Mouse (Mus musculus): Measurements from ENCODE around the gene Tesmin. TPM values are rescaled to one million over a fixed set of nuclear protein-coding genes. Genes with fewer than 3 reads are reported as not detected.

Gene Tesmin
- total RNA-seq, 2 experiments from 2014 or later: not detected

DNA sequence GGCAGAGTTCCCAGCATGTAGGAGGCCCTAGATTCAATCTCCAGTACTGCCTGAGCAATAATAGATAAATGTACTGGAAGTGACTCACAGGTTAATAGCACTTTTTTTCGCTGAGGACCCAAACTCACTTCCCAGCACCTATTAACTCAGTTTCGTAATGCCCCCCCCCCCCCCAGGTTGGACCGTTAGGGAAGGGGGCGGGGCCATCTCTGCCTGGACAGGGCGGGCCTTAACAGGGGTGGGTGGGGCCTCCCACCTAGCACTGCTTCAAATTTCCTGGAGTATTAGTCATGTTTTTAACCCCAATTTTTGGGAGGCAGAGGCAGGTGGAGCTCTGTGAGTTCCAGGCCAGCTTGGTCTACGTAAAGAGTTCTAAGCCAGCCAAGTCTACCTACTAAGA lies 596 bp upstream of the Tesmin start:
- no peak for ATAC-seq (replicated peaks; ENCODE audit: low FRiP score, poor library complexity, severe bottlenecking)

DNA sequence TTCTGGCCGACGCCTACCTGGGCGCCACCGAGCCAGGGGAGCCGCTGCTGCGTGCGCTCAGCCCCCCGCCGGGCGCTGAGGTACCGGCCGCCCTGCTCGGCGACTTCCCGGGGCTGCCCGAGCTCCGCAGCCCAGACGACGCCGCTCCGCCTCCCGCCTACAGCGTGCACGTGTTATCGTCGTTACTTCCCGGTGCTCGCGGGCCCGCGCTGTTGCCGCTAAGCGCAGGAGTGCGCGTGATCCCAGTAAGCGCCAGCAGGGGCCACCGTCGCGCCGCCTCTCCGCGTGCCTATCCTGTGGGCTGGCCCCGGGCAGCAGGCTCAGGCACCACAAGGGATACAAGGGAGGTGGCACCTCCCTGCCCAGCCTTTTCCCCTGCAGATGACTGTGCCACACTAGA lies 432 bp downstream of the Tesmin start:
- ATAC-seq (replicated peaks; ENCODE audit: low FRiP score, poor library complexity, severe bottlenecking): peak; percentile 94

DNA sequence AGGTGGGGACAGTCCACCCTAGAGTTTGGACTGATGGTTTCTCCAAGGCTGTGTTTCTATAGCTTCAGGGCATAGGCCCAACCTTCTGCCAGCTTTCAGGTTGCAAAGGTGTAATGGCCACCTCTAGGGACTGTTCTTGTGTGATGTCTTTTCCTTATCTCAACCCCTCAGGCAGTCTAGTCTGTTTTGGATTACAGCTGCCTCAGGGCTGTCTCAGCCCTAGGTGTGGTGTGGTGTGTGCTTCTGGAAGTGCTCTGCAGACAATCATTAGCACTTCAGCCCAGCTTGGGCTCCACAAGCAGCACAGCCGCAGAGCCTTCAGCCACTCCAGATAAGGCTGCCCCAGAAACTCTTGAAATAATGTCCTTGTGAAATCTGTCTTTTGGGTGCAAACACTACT lies 3.7 kb downstream of the Tesmin start:
- ATAC-seq (replicated peaks; ENCODE audit: low FRiP score, poor library complexity, severe bottlenecking): no peak

DNA sequence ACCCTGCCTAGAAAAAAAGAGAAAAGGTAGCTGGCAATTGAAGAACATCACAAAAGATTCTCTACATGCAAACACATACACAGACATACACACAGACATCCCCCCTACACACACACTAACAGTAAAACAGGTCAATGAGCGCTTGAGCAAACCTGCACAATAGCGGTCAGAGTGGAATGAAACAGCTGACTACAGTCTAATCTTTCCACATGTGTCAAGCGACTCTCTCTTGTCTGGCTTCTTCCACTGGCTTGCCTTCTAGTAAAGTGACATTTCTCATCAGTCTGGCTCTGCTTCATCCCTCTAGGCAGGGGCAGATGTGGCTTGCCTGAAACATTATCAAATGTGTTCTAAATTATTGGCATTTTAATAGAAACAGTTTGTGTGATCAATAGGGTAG lies 5.6 kb downstream of the Tesmin start:
- no peak for ATAC-seq (replicated peaks; ENCODE audit: low FRiP score, poor library complexity, severe bottlenecking)

DNA sequence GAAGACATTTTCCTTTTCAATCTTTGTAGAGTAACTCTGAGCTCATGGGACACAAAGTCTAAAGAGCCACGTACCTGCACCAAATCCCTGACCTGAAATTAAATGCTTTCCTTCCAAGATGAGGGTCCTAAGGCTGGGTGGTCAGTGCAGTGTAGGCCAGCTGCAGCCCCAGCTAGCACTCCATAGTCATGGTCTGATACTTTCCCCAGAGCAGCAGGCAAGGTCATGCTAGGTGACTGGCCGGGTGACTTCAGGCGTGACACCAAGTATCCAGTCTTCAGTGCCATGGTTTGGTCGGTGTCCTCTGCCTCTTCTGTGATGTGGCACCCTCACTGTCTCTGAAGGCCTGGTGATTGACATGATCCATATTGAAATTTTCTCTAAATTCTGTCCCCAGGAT lies 11.4 kb downstream of the Tesmin start:
- no peak for ATAC-seq (replicated peaks; ENCODE audit: low FRiP score, poor library complexity, severe bottlenecking)

DNA sequence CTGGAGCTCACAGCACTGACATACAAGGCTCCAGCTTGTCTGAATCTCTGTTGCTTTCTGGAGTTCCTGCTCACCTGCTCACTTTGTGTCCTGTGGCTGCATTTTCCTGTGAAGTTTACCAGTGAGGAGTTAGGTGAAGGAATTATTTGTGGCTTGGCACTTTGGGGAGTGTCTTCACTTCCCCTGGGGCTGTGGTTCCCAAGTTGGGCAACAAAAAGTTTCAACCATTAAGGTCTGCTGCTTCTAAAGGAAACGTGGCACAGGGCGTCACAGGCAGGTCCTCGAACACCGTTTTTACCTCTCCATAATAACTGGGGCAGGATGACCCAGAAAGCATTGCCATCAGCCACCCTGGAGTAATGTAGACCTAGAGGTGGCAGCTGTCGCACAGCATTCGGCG lies 12.8 kb downstream of the Tesmin start:
- ATAC-seq (replicated peaks; ENCODE audit: low FRiP score, poor library complexity, severe bottlenecking): no peak

DNA sequence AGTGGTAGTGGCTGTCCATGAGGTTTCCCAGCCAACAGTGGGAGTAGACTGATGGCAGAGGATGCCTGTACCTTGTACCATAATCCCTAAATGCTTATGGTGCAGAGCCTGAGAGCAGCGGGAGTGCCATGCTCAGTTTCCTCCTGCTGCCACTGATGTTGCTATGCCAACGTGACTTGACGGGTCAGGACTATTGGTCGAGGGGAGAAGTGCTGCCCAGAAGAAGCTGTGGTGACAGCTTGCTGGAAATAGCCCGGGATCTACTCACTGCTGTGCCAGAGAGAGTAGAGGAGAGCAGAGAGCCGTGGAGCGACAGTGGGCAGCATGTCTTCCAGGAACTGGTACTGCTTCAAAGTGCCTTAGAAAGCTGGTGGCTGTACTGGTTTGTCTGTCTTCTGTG lies 13.3 kb downstream of the Tesmin start:
- ATAC-seq (replicated peaks; ENCODE audit: low FRiP score, poor library complexity, severe bottlenecking): no peak

DNA sequence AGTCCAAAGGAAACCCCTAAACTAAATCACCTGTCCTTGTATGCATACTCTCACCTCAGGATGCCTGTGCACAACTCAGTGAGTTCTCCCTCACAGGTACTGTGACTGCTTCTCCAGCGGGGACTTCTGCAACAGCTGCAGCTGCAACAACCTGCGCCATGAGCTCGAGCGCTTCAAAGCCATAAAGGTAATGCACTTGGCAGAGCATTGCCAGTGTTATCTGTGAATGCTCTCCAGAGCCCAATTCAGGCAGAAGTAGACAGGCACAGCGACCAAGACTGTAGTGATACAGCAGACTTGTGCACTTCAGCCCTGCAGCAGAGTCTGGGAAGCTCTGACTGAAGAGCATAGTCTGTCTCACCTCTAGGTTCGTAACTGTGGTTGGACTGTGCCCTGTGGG lies 13.7 kb downstream of the Tesmin start:
- no peak for ATAC-seq (replicated peaks; ENCODE audit: low FRiP score, poor library complexity, severe bottlenecking)

DNA sequence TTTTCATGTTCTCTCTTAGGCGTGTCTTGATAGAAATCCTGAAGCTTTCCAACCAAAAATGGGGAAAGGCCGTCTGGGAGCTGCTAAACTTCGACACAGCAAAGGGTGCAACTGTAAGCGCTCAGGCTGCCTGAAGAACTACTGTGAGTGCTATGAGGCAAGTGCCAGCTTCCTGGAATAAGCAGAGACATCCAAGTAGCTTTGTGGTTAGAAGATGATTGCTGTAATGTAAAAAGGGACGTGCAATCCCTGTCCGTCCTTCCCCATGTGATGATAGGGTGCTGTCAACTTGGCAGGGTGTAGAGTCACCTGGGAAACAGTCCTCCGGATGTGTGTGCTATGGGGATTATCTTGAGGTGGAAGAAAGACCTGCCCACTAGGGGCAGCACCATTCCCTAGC lies 15.4 kb downstream of the Tesmin start:
- no peak for ATAC-seq (replicated peaks; ENCODE audit: low FRiP score, poor library complexity, severe bottlenecking)

DNA sequence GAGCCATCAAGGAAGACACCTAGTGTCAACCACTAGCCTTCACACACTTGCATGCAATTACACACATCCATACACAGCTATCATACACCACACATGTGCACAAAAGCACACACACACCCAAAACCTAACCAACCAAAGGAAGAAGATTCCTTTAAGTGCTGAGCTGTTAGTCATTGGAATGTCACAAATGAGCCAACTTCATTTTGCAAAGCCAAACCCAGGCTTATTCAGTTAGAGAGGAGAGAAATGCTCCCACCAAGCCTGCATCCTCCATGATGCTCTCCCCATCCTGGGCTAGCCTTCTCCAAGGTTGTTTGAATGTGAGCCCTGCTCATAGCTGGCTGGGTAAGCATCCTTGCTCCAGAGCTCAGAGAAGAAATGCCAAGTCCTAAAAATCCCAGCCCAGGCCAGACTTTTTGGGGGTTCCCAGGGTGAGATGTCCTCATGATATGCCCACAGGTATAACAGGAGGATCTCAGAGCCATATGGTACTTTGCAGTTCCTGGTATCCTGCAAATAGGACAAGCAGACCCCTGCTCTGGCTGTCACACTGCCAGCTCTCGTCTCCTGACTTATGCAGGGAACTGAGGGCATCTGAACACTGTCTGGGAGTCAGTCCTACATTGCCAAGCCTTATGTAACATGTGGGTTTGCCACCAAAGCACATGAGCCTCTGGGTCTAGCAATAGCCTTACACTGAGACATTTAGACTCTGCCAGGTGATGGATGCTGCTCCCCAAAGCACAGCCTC lies 17.0 kb downstream of the Tesmin start:
- ATAC-seq (replicated peaks; ENCODE audit: low FRiP score, poor library complexity, severe bottlenecking): no peak

DNA sequence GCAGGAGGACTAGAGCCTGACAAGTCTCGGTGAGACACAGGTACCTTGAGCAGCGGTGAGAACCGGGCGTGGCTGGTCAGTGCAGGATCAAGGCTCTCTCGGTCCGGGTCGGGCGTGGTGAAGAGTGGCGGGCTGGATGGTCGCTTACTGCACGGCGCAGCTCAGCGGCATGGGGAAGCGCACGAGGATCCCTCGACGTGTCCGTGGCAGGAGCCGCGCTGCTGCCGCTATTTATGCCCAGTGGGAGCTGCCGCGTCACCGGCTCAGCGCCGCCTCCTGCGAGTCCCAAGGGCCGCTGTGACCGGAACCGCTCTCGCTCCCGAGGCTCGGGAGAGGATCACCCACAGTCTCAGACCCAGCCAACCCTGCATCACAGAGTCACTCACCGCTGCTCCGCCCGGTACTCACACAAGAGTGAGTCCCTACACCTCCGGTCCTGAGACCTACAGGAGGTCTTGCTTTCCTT lies 25.6 kb downstream of the Tesmin start, which contains the start of gene Gal:
Gene Gal, minus strand, starts transcription at position 277 of the 466 bp plus-strand sequence.
- no peak for ATAC-seq (replicated peaks; ENCODE audit: low FRiP score, poor library complexity, severe bottlenecking)

DNA sequence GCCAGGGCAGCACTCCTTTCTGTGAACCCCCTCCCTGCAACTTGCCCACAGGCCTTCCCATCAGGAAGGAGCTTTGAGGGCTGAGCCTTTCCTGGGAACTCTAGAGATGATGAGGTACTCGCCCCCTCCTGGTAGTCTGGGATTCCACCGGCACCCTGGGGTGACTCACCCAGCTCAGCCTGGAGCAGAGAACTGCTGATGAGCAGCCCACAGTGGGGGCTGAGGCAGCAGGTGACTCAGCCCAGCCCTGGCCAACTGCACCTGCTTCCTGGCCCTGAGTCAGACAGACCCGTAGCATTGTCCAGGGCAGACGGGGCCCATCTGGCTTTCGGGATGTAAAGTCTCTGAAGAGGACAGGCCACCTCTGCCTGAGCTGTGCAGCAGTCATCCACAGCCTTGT lies 30.6 kb downstream of the Tesmin start:
- no peak for ATAC-seq (replicated peaks; ENCODE audit: low FRiP score, poor library complexity, severe bottlenecking)

DNA sequence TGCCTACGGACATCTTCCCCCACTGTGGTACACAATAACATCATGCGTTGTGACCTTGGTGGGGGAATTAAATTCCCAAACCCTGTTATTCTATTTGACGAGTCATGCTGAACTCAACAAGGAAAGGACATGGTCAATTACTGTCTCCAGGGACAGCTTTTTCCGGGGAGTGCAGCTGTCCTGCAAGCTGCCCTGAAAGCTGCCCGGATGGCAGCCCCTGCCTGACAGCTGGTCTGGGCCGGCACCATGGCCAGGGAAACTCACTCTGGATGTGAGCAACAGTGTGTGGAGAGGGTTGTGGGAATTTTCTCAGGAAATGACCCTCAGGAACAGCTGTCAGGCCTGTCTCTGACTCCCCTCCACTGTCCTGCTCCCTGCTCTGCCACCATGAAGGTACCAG lies 33.8 kb downstream of the Tesmin start:
- no peak for ATAC-seq (replicated peaks; ENCODE audit: low FRiP score, poor library complexity, severe bottlenecking)

DNA sequence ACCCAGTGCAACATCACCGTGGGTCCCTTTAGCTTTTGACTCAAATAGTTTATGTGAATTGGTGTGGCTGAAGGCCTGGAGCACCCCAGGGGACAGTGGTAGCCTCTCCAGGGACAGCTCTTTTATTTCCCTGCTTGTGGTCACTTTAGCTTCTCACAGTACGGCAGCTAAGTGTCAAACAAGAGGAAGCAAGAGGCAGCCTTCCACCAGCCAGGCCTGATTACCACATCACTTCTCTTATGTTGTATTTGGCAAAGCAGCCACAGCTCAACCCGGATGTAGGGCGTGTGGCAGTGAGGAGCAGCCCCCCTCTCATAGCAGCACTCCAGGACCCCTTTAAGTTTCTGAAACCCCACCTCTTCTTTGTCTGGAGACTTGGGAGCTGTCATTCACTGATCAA lies 34.3 kb downstream of the Tesmin start:
- ATAC-seq (replicated peaks; ENCODE audit: low FRiP score, poor library complexity, severe bottlenecking): no peak

DNA sequence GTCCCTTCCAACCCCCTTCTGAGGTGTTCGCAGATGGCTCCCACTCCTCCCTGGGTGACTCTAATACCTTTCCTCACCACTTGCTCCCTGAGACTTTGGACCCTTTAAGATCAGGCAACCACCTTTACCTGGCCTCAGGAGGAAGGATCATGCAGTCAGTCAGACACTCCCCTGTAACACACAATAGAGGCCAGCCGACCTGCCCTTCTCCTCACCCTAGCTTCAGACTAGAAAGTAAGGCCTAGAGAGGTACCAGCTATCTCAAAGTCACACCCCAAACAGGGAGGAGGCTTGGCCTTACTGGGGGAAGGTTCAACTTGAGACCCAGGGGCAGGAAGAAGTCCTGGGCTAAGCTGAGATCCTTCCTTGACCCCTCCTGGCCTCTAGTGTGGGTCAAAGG lies 35.6 kb downstream of the Tesmin start:
- ATAC-seq (replicated peaks; ENCODE audit: low FRiP score, poor library complexity, severe bottlenecking): no peak

DNA sequence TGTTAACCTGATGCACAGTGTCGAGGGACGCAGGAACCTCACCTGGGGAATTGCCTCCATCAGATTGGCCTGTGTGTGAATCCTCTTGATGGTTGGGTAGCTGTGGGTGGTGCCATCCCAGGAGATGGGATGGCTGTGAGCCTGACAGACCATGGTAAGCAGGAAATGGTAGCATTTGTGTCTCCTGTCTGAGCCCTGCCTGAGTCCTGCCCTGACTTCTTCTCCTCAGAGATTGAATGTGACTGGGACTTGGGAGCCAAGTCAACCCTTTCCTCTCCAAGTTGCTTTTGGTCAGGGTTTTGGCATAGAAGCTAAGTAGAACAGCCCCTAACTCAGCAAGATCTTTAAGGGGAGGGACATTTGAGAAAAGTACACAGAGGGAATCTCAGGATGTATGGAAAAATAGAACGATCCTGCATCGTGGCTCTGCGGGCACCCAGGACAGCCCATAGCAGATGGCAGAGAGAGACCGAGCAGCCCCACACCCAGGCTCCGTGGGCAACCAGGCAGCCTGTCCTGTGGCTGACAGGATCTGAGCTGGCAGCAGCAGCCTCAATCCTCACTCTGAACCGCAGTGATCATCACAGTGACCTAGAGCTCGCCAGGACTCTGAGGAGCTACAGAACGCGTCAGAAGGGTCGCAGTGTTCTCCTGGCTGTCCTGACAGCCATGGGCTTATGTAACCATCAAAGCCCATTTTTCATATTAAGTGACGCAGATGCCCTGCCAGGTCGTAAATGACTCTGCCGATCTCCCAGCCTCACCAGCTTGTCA lies 39.6 kb downstream of the Tesmin start:
- no peak for ATAC-seq (replicated peaks; ENCODE audit: low FRiP score, poor library complexity, severe bottlenecking)

DNA sequence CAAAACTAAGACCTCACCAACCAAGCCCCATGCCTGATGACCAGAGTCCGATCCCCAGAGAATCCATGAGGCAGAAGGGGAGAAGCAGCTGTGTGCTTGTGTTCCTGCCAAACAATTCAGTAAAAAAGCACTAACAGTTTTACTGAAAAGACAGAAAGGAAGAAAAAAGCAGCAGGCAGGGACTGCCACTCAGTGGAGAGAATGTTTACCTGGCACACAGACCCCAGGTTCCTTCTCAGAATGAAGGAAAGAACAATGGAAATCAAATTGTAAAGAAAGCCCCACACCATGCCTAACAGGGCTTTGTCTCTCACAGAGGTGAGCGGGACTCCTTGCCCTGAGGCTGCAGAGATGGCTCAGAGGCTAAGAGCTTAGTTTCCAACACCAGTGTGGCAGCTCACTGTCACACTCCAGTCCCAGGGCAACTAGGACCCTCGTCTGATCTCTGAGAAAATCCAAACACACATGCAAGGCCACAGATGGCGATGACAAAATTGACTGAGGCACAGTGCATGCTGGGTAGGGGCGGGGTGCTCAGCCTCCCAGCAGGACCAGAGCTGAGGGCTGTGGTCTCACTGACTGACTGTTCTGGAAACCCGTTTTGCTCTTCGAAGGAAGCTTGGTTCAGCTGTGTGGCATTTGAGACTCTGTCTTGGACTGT lies 40.6 kb downstream of the Tesmin start:
- ATAC-seq (replicated peaks; ENCODE audit: low FRiP score, poor library complexity, severe bottlenecking): no peak

DNA sequence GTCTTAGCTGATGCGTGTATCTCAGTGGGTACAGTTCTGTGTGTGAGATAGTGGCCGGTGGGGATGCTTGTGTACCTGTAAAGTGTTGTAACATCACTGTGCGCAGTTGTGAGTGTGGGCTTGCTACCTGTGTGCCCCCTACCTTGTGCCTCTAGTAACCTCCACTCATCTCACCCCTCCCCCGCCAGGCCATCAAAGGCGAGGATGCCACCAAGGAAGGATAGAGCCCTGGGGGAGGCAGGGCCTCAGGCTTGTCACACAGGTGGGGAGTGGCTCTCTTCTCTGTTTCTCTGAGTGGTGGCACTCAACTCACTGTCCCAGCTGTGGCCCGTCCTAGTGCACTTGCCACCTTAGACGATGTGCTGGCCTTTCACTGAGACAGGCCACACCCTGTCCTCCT lies 42.4 kb downstream of the Tesmin start:
- ATAC-seq (replicated peaks; ENCODE audit: low FRiP score, poor library complexity, severe bottlenecking): no peak

DNA sequence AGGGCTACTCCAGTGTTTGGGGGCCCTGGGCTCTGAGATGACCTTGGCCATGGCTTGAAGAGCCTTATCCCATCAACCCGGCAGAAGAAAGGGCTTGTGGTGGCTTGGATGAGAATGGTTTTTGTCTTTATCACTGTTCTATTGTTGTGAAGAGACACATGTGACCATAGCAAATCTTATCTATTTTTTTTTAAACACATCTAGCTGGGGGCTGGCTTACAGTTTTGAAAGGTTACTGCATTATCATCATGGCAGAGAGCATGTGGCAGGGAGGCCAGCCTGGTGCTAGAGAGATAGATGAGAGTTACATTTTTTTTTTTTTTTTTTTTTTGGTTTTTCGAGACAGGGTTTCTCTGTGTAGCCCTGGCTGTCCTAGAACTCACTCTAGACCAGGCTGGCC lies 43.3 kb downstream of the Tesmin start:
- ATAC-seq (replicated peaks; ENCODE audit: low FRiP score, poor library complexity, severe bottlenecking): no peak

DNA sequence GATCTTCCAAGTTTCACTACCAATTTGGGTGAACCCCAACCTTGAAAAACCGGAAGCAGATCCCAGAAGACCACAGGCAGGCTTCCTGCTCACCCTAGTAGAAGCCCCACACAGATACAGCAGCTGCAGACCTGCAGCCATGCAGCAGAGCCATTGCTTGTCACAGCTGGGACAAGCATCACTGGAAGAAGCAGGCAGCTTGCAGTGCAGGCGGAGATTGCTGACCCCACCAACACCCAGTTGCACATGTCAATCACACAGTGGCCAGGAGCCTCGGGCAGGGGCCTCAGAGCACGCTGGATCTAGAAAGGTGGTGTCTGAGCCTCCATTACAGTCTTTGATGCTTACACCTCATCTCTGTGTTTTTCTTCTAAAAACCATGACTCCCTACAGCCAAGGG lies 45.5 kb downstream of the Tesmin start:
- no peak for ATAC-seq (replicated peaks; ENCODE audit: low FRiP score, poor library complexity, severe bottlenecking)

DNA sequence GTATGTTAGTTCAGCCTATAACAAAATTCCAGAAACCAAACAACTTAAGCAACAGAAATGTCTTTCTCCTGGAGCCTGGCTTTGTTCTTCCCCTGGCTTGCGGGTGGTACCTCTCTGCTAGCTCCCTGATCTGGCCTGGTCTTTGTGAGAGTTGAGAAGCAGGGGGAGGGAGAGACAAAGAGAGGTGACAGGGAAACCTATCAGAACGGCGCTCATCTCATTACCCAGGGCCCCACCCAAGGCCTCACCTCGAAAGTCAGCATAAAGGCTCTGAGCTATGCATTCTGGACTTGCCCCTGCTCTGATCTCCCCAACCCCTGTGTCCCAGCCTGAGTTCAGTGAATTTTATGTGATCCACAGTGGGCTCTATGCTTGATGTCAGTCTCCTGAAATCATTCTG lies 46.0 kb downstream of the Tesmin start:
- no peak for ATAC-seq (replicated peaks; ENCODE audit: low FRiP score, poor library complexity, severe bottlenecking)
